Mouse (Mus musculus) embryo, embryonic 9.5 days (tissue): ENCODE measurements at regions not wholly inside any gene's neighbourhood (a gene's known extent, or its start where the extent isn't known, plus 50 kb on each side); places are given as distances from the start of the nearest gene placed in this dataset.
A peak's percentile ranks its signal among the peaks of the same experiment; 100 is the strongest.

Experiments
- DNase-seq: peaks from one replicate; pipeline ENCODE4 v3.0.0-alpha.2; 2017; ENCODE audit errors: extremely low spot score

DNA sequence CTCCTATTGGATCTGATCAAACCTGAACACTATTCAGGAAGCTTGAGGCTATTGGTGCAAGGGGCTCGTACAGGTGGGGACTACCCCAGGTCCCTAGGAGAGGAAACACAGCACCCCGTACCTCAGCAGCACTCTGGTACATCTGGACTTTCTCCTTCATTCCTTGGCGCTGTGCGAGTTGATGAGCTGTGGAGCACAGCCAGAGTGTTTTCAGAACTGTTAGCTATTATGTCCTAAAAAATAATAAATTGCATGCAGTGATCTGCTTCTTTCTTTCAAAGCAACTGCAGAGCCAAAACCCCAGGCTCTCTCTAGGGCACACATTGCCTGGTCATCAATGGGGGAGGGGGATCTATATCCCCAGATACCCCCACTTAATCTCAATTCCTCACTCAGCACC, 122.6 kb downstream of the Gm12728 start:
- no peak for DNase-seq

DNA sequence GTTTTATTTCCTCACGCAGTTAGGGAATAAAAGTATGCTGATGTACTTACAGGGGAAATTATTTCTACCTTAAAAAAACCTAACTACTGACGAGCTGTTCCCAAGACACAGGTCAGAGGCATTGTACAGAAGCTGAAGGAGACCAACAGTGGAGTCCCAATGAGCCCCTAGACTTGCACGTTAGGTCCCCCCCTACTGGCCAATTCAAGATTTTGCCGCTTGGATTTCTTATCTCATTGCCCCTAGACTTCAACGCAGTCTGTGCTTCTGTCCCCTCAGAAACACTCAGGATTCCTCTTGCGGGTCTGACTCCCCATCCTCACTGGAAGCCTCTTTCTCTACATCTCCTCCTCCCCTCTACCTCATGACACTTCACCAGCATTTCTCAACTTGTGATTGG, 125.3 kb downstream of the Gm12728 start:
- peak; percentile 31 for DNase-seq

DNA sequence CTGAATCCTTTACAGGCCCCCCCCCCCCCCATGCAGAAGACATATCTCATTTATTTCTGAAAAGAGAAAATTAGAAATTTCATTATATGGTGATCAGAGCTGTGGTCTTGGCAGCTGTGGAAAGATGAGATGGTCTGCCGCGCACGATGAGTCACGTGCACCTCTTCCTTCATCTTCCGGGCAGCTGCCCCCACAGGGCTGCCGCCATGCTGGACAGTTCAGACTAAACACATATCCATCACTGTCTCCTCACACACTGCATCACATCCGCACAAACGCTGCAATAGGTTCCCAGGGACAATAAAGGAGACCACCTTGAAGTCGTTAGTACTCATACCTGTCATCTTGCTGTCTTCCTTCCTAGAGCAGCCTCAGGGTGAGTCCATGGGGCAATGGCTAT, 126.6 kb downstream of the Gm12728 start:
- no peak for DNase-seq

DNA sequence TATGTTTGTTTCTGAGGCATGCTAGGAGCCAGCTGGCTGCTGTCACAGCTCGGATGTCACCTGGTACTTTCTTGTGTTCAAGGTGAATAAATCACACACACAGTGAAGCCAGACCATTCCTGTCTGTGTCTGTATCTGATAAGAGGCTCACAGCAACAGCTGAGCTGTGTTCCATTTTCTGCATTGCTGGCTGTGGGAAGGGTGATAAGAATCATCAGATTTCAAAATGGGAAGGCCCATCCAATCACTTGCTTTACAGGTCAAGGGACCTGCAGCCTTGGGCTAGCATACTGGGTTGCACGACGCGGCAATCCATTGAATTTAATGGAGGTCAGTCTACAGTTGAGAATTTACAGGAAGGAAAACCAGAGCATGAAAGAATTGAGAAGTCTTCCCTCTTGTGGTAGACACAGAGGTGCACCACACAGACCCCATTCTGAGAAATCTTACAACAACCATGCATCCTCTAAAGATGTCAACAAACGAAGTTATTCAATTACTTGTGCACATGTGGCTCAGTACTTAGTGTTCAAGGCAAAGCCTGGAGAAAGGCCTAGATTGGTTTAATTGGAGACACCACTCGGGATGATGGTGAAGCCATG, 135.2 kb downstream of the Gm12728 start:
- no peak for DNase-seq

DNA sequence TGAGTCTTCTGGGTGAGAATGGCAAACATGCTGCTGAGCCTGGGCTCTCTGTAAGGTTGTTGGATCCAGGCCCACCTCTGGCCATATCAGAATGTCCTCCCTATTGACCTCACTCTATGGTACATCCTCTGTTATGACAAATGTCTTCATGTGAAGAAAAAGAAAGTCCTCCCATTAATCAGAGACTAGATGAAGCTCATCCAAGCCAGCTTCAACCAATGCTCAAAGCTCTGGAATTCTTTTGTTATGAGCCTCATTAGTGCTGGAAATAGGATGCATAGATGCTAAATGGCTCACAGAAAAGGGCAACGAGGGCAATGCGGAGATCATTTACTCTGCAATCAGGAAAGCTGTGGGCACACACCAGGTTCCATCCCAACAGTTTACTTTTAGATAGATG, 135.8 kb downstream of the Gm12728 start:
- DNase-seq = no peak

DNA sequence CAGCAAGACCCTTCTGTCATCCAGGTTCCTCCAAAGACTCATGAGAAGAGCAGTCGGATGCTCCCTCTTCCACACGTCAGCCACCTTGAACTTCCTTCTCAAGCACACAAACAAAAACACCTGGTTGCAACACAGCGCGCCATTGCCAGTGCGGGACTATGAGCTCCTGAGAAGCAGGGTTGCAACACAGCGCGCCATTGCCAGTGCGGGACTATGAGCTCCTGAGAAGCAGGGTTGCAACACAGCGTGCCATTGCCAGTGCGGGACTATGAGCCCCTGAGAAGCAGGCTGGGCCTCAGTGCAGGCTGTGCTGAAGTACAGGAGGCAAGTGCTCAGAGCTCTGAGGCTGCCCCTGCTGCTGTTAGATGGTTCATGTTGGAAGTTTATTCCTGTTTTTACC, 140.0 kb downstream of the Gm12728 start:
- no peak for DNase-seq

DNA sequence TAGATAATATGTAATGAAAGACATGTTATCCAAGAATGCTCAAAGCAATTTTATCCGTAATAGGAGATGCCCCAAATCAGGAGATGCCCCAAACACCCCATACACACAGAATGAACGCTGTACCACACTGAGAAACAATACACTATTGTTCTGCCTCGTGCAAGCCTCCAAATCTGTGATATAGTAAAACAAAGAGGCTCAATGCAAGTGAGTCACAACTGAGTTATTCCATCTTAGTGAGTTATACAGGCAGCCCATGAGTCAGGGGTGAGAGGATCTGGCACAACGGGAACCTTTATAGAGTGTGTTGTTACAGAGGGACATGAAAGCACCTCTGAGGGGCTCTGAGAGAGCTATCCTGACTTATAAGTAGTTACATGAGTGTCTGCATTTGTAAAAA, 145.3 kb downstream of the Gm12728 start:
- DNase-seq = no peak

DNA sequence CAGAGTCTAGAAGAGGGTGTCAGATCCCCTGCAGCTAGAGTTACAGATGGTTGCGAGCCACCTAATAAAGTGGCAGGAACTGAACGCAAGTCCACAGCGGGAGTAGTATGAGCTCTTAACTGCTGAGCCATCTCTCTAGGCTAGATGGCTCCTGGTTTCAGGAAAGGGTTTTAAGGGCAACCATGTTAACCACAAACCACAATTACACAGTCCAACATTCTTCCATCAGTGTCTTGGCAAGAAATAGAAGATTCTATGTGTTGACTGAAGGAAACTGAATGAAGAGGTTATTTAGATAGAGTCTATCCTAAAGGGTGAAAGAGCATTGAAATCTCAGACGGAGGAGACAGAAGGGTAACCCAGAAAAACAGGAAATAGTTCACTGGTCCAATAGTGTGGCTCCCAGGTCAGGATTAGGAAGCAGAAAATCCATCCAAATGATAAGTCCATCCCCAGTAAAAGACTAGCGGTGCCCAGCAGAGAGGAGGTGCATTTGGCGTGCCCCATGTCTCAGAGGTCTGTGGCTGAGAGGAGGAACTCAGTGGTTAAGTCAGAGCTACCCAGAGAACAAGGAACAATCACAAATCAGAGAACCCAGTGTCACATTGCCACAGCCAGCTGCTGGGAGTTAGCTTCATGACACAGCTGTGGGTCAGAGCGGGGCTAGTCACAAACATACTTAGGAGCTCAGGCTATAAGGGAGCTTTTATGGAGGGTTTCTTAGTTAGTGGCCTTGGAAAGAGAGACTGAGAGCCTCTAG, 147.3 kb downstream of the Gm12728 start:
- no peak for DNase-seq

DNA sequence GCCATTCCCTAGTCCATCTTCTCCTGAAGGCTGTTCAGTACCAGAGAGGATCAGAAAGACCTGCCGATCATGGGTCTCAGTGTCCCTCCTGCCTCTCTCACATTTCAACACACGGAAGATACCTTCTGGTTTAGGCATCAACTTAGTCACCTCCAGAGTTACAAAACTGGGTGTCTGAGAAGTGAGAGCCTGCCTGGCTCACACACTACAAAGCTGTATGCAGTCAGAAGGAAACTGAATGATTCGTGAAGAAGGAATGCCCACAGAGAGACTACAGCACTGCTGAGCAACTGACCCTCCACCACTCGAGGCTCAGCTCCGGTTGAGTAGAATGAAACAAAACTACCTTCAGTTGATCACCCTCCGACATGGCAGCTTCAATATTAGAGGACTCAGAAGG, 147.9 kb downstream of the Gm12728 start:
- no peak for DNase-seq

DNA sequence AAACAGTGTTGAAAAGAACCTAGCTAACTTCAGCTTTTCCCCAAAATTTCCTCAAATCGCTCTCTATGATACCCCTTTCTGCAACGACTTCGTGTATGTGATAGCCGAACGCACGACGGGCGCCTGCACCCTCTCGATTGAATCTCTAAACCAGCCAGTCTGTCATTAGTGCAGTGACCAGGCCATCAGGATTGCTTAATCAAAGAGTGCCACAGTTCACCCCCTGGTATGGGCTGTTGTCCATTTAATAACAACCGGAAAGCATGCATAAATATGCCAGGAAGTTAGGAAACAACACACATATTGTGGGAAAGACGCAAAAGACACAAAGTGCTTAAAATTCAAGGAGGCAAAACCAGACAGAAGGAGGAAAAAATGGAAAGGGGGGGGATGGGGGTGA, 149.2 kb downstream of the Gm12728 start:
- DNase-seq = no peak

DNA sequence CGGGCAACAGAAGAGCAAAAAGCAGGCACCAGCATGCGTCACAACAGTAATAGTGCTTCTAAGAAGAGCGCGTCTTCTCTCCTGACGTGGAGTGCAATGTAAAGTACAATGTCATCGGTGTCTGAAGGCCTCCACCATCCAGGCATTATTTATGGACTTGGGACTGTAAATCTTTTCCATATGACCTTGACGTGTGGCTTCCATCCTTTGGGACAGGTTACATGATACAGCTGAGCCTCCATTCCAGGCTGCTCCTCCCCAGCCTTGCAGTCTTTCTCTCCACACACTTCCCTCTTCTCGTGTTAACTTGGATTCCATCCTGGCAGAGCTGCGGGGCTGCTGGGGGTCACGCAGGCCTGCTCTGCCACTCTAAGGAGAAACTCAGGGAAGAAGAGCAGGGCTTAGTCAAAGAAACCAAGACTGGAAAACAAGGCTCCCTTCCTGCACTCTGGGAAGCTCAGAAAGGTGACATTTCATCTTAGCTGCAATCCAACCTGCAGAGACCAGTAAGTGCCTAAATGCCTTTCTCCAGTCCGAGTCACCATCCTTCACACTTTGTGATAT, 150.0 kb downstream of the Gm12728 start:
- no peak for DNase-seq

DNA sequence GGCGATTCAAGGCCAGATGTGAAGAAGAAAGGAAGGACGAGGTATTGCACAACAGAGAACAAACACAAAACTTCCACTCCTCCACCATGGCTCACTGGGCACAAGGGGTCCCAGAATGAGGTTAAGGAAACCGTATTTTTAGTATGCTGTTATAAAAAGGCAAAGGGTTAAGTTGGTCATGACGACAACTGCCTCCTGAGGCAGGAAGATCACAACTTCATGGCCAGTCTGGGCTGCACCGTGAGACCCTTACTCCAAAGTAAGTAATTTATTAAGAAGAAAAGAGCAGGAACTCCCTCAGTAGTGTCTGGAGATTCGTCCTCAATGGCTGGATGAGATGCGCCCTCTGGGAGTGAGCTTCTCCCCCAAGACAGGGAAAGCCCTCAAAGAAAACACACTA, 151.2 kb downstream of the Gm12728 start:
- no peak for DNase-seq

DNA sequence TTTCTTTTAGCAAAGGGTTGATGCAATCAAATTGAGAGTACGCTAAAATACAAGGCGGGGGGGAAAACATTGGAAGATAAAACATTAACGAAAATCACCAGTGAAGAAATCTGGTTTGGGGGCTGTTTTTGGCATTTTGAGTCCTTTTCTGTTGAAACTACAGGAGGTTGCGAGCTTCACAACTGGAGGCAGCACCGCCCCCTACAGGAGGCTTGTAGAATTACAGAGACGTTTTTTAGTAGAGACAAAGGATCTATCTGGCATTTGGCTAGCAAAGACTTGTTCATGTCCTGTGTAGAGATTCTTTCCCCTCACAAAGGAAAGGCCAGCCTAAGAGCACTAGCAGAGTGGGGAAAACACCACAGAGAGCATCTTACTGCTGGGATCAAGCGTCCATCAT, 152.1 kb downstream of the Gm12728 start:
- peak; percentile 65 for DNase-seq

DNA sequence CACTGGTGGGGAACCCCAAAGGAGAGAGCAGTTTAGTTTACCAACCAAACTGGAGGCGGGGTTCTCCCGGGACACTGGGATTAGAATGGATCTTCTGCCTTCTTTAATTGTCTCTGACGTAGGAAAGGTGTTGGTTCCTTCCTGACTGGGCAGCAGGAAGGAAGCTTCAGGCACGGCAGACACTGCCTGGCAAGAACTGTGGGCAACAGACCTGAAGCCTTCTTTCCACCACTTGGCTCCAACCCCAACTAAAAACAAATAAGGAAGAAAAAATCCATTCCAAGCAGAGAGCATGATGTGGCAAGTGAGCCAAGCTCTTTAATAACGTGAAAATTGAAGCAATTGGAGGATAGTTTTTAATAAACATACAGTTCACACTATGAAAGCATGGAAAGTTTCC, 155.3 kb downstream of the Gm12728 start:
- DNase-seq = no peak

DNA sequence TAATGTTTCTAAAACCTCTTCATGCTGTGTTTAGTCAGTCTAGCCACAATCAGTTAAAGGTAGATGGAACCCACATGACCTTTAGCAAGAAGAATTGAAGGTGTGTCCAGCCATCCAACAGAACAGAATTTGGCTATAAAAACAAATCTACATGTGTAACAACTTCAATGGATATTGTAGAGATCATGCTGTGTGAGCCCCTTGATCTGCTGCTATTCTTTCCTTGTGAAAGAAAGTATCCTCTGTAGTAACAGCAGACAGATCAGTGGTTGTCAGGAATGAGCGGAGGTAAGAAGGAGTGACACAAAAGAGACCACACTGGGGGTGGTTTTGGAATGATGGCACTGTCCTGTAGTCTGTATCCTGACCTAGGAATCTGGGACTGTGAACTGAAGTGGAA, 156.3 kb downstream of the Gm12728 start:
- no peak for DNase-seq

DNA sequence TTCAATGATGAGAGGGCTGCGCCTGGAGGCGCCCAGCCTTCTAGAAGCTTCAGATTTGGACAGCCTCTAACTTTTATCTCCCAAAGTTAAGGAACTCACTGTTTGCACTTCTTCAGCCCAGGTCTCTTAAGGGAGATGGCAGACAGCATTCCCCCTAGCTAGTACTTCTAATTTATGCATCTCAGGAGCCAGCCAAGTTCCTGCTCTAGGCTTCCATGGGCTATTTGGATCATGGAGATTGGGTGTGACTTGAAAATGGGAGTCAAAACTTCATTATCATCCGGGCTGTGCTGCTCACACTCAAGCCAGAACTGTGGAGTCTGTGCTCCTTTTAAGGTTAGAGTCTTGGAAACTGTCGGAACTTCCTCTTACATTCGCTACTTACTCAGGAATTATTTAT, 158.7 kb downstream of the Gm12728 start:
- DNase-seq = no peak

DNA sequence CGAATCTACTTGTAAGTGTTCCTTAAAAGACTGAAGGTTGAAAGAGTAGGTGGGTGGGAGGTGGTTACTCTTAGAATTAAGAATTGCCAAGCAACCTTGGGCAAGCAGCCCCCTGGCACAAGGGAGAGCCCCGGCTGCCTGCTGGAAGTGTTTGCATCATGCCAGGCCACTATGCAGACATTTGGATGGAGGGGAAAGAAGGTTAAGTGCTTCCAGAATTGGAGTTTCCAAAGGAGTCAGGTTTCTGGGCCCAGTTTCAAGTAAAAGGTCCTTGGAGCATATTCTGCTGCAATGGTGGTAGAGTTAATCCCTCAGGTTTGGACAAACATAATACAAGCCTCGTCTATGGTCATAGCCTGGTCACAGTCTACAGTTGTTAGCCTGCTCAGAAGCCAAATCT, 162.7 kb downstream of the Gm12728 start:
- DNase-seq = no peak

DNA sequence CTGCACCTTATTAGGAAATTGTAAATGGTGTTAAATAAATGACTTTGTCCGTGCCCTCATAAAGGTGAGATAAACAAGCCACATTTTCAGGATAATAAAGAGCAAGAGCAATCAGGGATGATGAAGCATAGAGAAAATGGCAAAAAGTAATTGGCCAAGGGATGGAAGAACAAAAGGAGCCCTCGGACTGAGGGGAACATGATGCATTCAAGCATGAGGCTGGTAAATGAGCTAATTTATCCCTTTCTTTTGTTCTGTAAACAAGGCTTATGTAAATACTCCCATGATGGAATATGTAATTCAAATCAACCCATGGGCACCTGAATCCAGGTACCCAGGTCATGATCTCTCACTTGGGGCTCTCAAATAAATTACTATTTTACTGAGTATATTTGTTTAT, 166.8 kb downstream of the Gm12728 start:
- no peak for DNase-seq

DNA sequence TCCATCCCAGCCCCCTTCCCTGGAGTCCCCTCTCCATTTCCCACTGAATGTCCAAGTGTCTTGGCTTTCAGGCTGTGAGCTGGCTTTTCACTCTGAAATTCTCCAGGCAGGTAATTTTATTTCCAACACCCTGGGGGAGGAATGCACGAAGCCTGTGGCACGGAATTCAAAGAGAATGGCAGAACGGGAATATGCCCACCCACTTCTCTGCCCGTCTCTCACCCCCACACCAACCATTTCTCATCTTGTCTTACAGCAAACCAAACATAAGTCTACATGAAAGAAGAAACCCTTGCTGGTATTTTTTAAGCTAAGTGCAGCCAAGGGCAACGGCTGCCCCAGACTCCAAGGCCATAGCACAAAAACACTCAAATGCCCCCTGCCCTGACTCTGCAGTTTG, 168.7 kb downstream of the Gm12728 start:
- no peak for DNase-seq

DNA sequence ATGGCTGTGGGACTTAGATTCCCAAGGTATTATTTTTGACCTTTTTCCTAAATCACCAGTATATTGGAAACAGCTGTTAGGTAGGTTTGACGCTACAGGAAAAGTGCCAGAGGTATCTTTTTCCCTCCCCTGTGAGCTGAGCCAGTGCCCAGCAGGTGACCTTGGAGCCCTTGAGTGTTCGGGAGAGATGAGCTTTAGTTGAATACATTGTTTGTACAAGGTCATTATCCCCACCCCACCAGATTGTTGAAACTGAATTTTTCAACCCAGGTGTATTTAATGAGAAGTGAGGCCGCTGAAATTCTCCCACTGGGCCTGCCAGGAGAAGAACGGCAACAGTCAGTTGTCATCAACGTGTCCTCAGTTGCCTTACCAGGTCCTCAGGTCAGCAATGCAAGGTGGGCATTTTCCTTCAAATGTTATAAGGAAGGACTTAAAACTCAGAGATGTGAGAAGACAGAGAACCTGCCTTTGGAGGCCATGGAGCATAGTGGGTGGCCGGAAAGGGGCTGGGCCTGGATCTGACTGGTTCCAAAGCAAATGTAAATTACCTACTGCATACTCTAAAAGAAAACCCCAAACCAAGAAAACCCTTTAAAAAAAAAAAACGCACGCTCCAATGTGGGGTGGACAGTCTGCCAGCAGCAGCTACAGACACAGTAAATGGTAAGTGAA, 172.2 kb downstream of the Gm12728 start:
- DNase-seq = no peak

DNA sequence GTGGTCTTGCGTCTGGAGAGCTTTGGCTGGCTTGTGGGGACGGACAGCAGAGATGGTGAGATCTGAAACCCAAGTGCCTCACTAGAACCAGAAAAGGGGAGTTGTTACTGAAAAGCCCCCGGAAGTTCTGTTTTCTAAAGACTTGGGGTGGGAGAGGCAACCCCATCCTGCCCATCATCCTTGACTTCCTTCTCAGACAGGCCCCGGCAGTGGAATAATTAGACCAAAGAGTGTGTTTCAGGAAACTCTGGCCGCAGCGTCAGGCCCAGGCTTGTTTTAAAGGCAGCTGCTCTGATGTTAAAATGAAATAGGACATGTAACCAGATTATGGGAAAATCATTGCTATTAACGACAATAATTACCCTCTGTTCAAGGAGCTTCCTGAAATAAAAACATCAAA, 172.9 kb downstream of the Gm12728 start:
- no peak for DNase-seq

DNA sequence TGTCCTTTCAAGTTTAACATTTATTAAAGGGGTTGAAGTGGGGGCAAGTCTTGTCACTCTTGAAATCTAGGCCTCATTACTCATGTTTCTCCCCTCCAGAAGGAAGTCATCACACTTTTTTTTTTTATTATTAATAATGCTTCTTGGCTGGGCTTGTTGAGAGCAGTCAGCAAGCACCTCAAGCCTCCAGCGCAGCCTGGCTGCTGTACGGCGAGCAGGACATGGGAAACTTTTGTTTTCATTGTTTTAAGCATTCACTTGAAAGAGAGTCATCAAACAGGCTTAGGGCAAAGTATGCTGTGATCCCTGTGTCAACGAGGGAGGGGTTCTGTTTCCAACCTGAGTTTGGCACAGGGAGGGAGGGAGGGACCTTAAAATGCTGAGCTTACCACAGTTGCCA, 178.7 kb downstream of the Gm12728 start:
- DNase-seq = no peak

DNA sequence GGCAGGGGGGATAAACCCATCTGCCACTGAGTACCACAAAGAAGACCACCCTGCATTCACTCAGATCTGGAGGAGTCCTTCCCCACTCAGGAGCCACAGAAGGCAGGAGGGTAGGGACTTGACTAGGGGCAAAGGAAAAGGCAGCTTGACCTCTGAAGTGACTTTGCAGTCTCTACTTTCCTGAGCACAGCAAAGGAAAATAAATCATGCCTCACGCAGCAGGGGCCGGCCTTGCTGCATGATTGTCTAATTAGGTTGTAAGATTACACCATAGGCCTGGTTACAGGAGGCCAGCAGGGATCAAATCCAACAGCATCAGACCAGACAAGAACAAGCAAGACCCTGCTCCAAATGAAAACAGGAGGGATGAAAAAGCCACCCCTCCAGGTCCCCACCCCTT, 180.0 kb downstream of the Gm12728 start:
- peak; percentile 28 for DNase-seq
